Mouse (Mus musculus): ENCODE data around the gene Aip. TPM values are rescaled to one million over a fixed set of nuclear protein-coding genes. Genes with fewer than 3 reads are reported as not detected.

The Aip gene
- 102 and 104 TPM in 2 replicates for polyA plus RNA-seq (2015; fragmentation: Nextera tagmentation; extraction: Ambion mirVana)

DNA sequence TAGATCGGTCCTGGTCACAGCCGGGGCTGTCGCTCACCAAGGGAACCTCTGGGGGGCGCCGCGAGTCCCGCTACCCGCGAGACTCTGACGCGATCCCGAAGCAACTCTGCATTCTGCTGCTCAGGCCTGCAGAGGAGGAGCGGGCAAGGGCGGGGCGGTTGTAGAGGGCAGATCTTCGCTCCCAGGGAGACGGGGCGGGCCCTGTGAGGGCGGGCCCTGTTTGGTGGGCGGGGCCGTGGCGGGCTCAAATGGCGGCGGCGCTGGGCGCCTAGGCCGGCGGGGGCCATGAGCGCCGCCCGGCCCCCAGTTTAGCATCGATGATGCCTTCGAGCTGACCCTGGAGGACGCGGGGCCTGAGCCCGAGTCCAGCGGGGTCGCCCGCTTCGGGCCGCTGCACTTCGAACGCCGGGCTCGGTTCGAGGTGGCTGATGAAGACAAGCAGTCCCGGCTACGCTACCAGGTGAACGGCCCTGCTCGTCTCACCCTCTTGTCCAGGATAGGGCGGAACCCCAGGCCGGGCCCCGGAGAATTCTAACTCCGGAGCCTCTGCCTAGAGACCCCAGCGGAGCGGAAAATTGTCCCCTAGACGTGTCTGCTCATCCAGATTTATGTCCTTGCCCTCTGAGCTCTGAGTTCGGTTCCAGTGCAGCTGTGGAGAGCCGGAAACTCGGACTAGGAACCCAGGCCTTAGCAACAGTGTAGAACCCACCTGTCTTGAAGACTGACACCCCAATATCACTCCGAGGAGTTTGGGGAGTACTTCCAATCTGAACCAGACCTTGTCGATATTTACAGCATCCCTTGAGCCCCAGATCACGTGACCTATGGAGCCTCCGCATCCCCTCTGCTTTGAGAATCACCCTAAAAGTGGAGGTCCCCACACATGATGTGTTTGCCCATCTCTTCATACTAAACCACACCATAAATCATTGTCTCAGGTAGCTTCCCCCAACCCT is at the start of gene Aip:
Gene Aip, minus strand, starts transcription at position 118 of the 956 bp plus-strand sequence.
- Histone ChIP-seq H3K36me3 (peaks cover 12% of the 10 kb centered on the region), H3K4me2 (peak within 1 kb of the TSS; percentile 69), H3K9ac (peak within 1 kb of the TSS; percentile 84), H3K9me3 (no peaks in the 10 kb centered on the region), H3K4me1 (replicated peaks) (peaks cover 26% of the 10 kb centered on the region), H3K27me3 (no peaks in the 10 kb centered on the region), H3K4me3 (peak within 1 kb of the TSS; percentile 72), H3K27ac (replicated peaks) (peak within 1 kb of the TSS; percentile 77)
- peak; percentile 92 for ATAC-seq (ENCODE audit: low FRiP score, low read depth)
- under 1% methylated on average over 63 of the region's 64 CpGs for WGBS

DNA sequence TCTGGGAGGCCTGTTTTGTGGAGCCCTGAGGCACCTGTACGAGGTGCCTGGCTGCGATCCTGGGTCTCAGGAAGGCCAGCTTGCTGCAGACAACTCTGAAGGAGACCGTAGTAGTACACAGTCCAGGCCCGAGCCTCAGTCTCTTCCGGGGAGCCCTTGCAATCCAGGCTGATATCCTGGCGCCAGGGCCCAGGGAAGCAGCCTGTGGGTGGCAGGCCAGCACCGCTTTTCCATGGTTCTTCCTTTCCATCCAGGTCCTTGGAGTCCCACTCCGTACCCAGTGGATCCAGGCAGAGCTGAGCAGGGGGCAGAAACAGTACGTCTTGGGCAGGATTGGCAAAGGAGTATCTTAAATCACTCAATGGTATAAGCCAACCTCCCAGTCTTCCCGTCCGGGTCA is 47.3 kb upstream of the Aip start:
- ATAC-seq (ENCODE audit: low FRiP score, low read depth), result no peak
- WGBS, result 59% methylated on average over 11 of the region's 11 CpGs

GRCm38 (mm10) chr19:4171393-4172290 is 46.0 kb upstream of the Aip start:
- Histone ChIP-seq H3K4me3 (no peak overlapping the region), H3K27me3 (no peaks in the 10 kb centered on the region), H3K9ac (no peak overlapping the region; the same call in 1 of the 2 replicates), H3K27ac (replicated peaks) (no peak overlapping the region), H3K4me2 (no peak overlapping the region), H3K4me1 (replicated peaks) (peaks cover 20% of the 10 kb centered on the region), H3K9me3 (no peaks in the 10 kb centered on the region), H3K36me3 (no peaks in the 10 kb centered on the region)
- WGBS, result 70% methylated on average over 13 of the region's 13 CpGs
- ATAC-seq (ENCODE audit: low FRiP score, low read depth), result no peak

More for the DNA sequence above, 47.3 kb upstream of the Aip start:
- no peak overlapping the region for H3K9ac ChIP-seq
- no peak overlapping the region for H3K27ac ChIP-seq (replicated peaks)
- H3K27me3 ChIP-seq, result no peaks in the 10 kb centered on the region
- H3K4me3 ChIP-seq, result no peak overlapping the region
- peaks cover 20% of the 10 kb centered on the region for H3K4me1 ChIP-seq (replicated peaks)
- H3K36me3 ChIP-seq, result no peaks in the 10 kb centered on the region
- H3K4me2 ChIP-seq, result no peak overlapping the region
- no peaks in the 10 kb centered on the region for H3K9me3 ChIP-seq

DNA sequence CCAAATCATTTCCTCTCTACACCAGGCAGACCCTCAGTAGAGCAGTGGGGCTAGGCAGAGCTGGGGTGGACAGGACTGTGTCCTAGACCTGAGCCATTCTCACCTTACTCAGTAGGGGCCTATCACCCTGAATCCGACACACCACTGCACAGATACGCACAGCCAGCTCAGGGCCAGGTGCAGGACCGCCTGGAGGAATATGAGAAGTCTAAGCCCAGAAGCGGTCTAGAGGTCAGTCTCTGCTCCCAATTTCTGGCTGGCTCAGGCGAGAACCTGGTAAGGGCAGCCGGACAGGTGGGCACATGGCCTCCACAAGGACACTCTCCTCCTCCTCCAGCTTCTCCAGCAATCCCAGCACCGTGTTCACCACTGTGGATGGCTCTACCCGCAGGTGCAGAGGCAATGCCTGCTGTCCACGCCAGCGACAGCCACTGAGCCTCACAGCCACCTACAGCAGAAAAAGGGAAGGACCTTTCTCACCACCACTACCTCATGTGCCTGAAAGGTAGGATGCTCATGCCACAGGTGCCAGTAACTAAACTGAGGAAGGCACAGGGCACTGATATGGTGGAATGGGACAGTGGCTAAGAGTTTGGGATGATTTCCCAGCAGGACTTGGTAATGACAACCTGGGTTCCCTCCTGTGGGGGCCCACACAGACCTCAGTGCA is 45.2 kb upstream of the Aip start:
- Histone ChIP-seq H3K4me1 (replicated peaks) (peaks cover 20% of the 10 kb centered on the region), H3K36me3 (no peaks in the 10 kb centered on the region), H3K27me3 (no peaks in the 10 kb centered on the region), H3K9ac (no peak overlapping the region; the same call in 1 of the 2 replicates), H3K4me3 (no peak overlapping the region), H3K9me3 (no peaks in the 10 kb centered on the region), H3K27ac (replicated peaks) (0 out of 2 replicates have a peak overlapping the region, but pooled peaks have one; percentile 93), H3K4me2 (no peak overlapping the region)
- 93% methylated on average over 10 of the region's 10 CpGs for WGBS
- no peak for ATAC-seq (ENCODE audit: low FRiP score, low read depth)

DNA sequence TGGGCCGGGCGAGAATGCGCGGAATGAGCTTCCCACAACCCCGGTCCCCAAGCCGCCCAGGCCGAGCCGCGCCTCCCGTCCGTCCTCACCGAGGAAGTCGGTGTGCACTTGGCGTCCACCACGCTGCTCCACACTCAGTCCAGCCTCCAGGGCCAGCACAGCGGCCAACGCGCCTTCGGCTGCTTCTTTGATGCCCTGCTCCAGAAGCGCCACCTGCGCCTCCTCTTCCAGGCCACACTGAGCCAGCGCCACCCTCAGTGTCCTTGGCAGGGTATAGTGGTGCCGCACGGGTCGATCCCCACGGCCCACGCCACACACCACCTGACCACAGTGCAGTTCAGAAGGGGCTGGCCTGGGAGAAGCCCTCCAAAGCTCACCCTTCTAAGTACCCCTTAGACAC is 44.2 kb upstream of the Aip start:
- peaks cover 11% of the 10 kb centered on the region for H3K4me1 ChIP-seq (replicated peaks)
- peak; percentile 65 for ATAC-seq (ENCODE audit: low FRiP score, low read depth)
- no peaks in the 10 kb centered on the region for H3K27me3 ChIP-seq
- peak overlapping the region; percentile 83 for H3K4me2 ChIP-seq
- H3K27ac ChIP-seq (replicated peaks), result peak overlapping the region; percentile 93
- peak overlapping the region; percentile 43 for H3K4me3 ChIP-seq
- H3K9ac ChIP-seq, result peak overlapping the region; percentile 64
- 4% methylated on average over 27 of the region's 27 CpGs for WGBS
- no peaks in the 10 kb centered on the region for H3K36me3 ChIP-seq
- no peaks in the 10 kb centered on the region for H3K9me3 ChIP-seq

DNA sequence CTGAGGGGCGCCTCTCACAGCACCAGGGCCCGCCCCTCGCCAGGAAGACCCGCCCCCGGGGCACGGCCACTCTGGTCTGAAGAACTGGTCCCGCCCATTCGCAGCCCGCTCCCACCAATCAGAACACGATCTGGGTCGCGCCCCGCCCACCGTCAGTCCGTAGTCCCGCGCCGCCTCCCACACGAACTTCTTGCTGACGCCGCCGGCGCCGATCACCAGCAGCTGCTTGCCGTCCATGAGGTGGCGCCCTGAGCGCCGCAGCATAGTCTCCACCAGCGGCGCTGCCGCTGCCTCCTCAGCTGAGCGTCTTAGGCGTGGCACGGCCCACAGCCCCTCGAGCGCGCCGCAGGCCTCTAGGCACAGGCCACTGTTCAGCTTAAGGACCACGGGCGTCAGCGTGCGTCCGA is 43.7 kb upstream of the Aip start:
- peak; percentile 95 for ATAC-seq (ENCODE audit: low FRiP score, low read depth)
- peaks cover 11% of the 10 kb centered on the region for H3K4me1 ChIP-seq (replicated peaks)
- H3K27me3 ChIP-seq, result no peaks in the 10 kb centered on the region
- no peaks in the 10 kb centered on the region for H3K9me3 ChIP-seq
- H3K4me3 ChIP-seq, result peak overlapping the region; percentile 43
- no peaks in the 10 kb centered on the region for H3K36me3 ChIP-seq
- under 1% methylated on average over 41 of the region's 43 CpGs for WGBS
- peak overlapping the region; percentile 64 for H3K9ac ChIP-seq
- H3K4me2 ChIP-seq, result peak overlapping the region; percentile 83
- peak overlapping the region; percentile 93 for H3K27ac ChIP-seq (replicated peaks)

- no peak for ATAC-seq (ENCODE audit: low FRiP score, low read depth)
- H3K9me3 ChIP-seq, result no peaks in the 10 kb centered on the region
- no peak overlapping the region for H3K27ac ChIP-seq (replicated peaks)
- no peak overlapping the region for H3K9ac ChIP-seq
- H3K4me1 ChIP-seq (replicated peaks), result peaks cover 29% of the 10 kb centered on the region
- no peak overlapping the region for H3K4me2 ChIP-seq
- H3K36me3 ChIP-seq, result no peaks in the 10 kb centered on the region
- no peaks in the 10 kb centered on the region for H3K27me3 ChIP-seq
- no peak overlapping the region for H3K4me3 ChIP-seq
- 73% methylated on average over 9 of the region's 9 CpGs for WGBS
Measured at GRCm38 (mm10) chr19:4166678-4167476, 41.2 kb upstream of the Aip start.

DNA sequence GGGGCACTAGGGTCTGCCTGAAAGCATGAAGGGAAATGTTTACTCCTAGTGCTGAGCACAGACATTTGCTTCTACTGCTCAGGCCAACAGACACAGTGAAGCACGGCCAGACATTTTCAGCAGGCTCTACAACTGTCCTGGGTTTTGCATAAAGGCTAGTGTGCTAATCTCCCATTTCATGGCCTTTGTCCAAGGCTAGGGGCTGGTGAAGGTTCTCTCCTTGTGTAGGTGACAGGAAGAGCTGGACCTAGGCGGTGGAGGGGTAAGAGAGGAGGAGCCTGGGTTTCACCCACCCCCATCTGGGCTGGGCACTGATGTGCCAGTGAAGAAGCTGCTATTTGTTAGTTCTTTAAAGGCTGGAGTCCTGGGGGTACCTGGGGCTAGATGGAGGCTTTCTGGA is 39.1 kb upstream of the Aip start:
- Histone ChIP-seq H3K4me1 (replicated peaks) (peaks cover 22% of the 10 kb centered on the region), H3K4me3 (no peak overlapping the region), H3K27me3 (no peaks in the 10 kb centered on the region), H3K27ac (replicated peaks) (no peak overlapping the region), H3K36me3 (peaks cover 9% of the 10 kb centered on the region), H3K9me3 (no peaks in the 10 kb centered on the region), H3K9ac (no peak overlapping the region), H3K4me2 (no peak overlapping the region)
- no peak for ATAC-seq (ENCODE audit: low FRiP score, low read depth)
- WGBS, result 76% methylated on average over 2 of the region's 2 CpGs

DNA sequence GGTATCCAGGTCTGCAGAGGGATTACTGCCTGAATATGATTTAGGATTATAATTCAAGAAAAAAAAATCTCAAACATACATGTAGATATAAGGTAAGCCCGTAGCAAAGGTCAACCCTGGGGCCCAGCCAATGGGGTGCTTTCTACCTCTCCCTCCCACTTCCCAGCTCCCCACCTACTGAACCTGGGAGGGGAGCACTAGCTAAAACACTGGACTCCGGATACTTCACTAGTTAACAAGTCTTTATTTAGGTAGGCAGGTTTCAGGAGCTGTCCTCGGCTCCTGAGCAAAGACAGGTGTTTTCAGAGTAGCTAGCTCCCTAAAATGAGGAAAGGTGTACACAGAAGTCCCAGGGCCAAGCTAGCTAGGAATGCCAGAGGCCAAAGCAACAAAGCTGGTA is 38.4 kb upstream of the Aip start:
- 78% methylated on average over 3 of the region's 3 CpGs for WGBS
- peaks cover 15% of the 10 kb centered on the region for H3K36me3 ChIP-seq
- peaks cover 20% of the 10 kb centered on the region for H3K4me1 ChIP-seq (replicated peaks)
- ATAC-seq (ENCODE audit: low FRiP score, low read depth), result no peak
- no peaks in the 10 kb centered on the region for H3K27me3 ChIP-seq
- H3K4me3 ChIP-seq, result no peak overlapping the region
- peak overlapping the region; percentile 74 for H3K27ac ChIP-seq (replicated peaks)
- no peaks in the 10 kb centered on the region for H3K9me3 ChIP-seq
- H3K4me2 ChIP-seq, result no peak overlapping the region
- H3K9ac ChIP-seq, result no peak overlapping the region

- Histone ChIP-seq H3K27ac (replicated peaks) (peak overlapping the region; percentile 74), H3K36me3 (peaks cover 21% of the 10 kb centered on the region), H3K4me3 (peak overlapping the region; percentile 69), H3K4me1 (replicated peaks) (peaks cover 20% of the 10 kb centered on the region), H3K9ac (peak overlapping the region; percentile 74), H3K4me2 (peak overlapping the region; percentile 96), H3K9me3 (no peaks in the 10 kb centered on the region), H3K27me3 (no peaks in the 10 kb centered on the region)
- 40% methylated on average over 4 of the region's 4 CpGs for WGBS
- ATAC-seq (ENCODE audit: low FRiP score, low read depth), result peak; percentile 35; the same call in 1 of the 2 replicates
Measured at GRCm38 (mm10) chr19:4163543-4163887, 37.9 kb upstream of the Aip start.

Measured in hindbrain, embryonic 15.5 days (tissue).